Comparison of ENCODE assay signal across 21 mouse cellular contexts in the genomic region with DNA sequence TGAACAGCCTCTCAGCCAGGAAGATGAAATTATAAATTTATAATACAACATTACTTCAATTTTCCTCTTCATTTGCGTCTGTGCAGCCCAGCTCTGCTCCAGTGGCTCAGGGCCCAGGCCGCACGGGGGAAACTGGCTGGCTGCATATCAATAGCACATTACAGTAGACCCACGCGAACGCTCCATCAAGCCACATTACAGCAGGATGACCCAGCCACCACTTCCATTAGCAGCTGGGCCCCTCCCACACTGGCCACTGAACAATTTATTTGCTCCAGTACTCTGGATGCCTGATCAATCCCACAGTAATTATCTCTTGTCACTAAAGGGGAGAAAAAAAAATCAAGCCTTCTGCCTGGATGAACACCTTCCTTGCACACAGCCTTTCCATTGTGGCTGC.
DNase-seq lines count a peak whose midpoint lies in the region; ATAC-seq and TF ChIP-seq lines count a peak whose summit lies in the region.
"Had no signal": no experiment of that assay in that cellular context is flagged by ENCODE, and none has a peak within 500 bp of the region (broad histone marks: within the 10 kb centered on the region; RNA-seq: fewer than 3 reads in every experiment).

No protein-coding gene starts in this region.

- no peaks in the 10 kb centered on the region for H3K9me3 ChIP-seq in forebrain, embryonic 11.5 days (ENCODE audit: control insufficient read depth, low read length)
- H3K9me3 ChIP-seq in forebrain, embryonic 16.5 days (ENCODE audit: control insufficient read depth, low read length): no peaks in the 10 kb centered on the region
- H3K9me3 ChIP-seq in midbrain, embryonic 16.5 days (replicated peaks; ENCODE audit: control insufficient read depth, low read length, poor library complexity, severe bottlenecking): peaks cover 3% of the 10 kb centered on the region; the same call in 1 of the 2 replicates
- no peaks in the 10 kb centered on the region for H3K9me3 ChIP-seq in midbrain, postnatal 0 days (ENCODE audit: low read length)
- H3K9me3 ChIP-seq in hindbrain, embryonic 12.5 days (replicated peaks): no peaks in the 10 kb centered on the region
- no peaks in the 10 kb centered on the region for H3K9me3 ChIP-seq in intestine, postnatal 0 days (ENCODE audit: control insufficient read depth)
- H3K9me3 ChIP-seq: G1E; heart, embryonic 15.5 days; kidney, embryonic 15.5 days; limb, embryonic 13.5 days; liver, embryonic 13.5 days; lung, embryonic 15.5 days had no signal

- H3K9ac ChIP-seq in forebrain, embryonic 11.5 days (ENCODE audit: low read length): no peak overlapping the region
- no peak overlapping the region for H3K9ac ChIP-seq in forebrain, embryonic 16.5 days (replicated peaks; ENCODE audit: low read depth, low read length)
- H3K9ac ChIP-seq in midbrain, embryonic 16.5 days (ENCODE audit: low read depth, low read length): no peak overlapping the region
- H3K9ac ChIP-seq in midbrain, postnatal 0 days (replicated peaks; ENCODE audit: low read length, poor library complexity, severe bottlenecking): no peak overlapping the region
- H3K9ac ChIP-seq in hindbrain, embryonic 12.5 days: no peak overlapping the region
- H3K9ac ChIP-seq in intestine, postnatal 0 days (ENCODE audit: low read depth, low read length): no peak overlapping the region
- H3K9ac ChIP-seq: heart, embryonic 15.5 days; kidney, embryonic 15.5 days; limb, embryonic 13.5 days; liver, embryonic 13.5 days; lung, embryonic 15.5 days had no signal

- no peak for TF ChIP-seq CTCF in midbrain, postnatal 0 days (IDR thresholded peaks at IDR 0.05)
- TF ChIP-seq CTCF in intestine, postnatal 0 days (IDR thresholded peaks at IDR 0.05; ENCODE audit: low read depth): no peak

- no peaks in the 10 kb centered on the region for H3K27me3 ChIP-seq in forebrain, embryonic 11.5 days (ENCODE audit: control insufficient read depth, insufficient read depth, low read length)
- H3K27me3 ChIP-seq in forebrain, embryonic 16.5 days (replicated peaks; ENCODE audit: control insufficient read depth, insufficient read depth, low read length): no peaks in the 10 kb centered on the region
- H3K27me3 ChIP-seq in midbrain, embryonic 16.5 days (ENCODE audit: control insufficient read depth, insufficient read depth, low read depth, low read length): no peaks in the 10 kb centered on the region
- H3K27me3 ChIP-seq in midbrain, postnatal 0 days (ENCODE audit: insufficient read depth, low read length): no peaks in the 10 kb centered on the region
- no peaks in the 10 kb centered on the region for H3K27me3 ChIP-seq in hindbrain, embryonic 12.5 days
- H3K27me3 ChIP-seq in intestine, postnatal 0 days (replicated peaks; ENCODE audit: control insufficient read depth, insufficient read depth, low read length): no peaks in the 10 kb centered on the region
- H3K27me3 ChIP-seq: heart, embryonic 15.5 days; kidney, embryonic 15.5 days; limb, embryonic 13.5 days; liver, embryonic 13.5 days; lung, embryonic 15.5 days had no signal

- no peaks in the 10 kb centered on the region for H3K36me3 ChIP-seq in forebrain, embryonic 11.5 days (ENCODE audit: control insufficient read depth, insufficient read depth, low read length)
- H3K36me3 ChIP-seq in forebrain, embryonic 16.5 days (ENCODE audit: control insufficient read depth, insufficient read depth): no peaks in the 10 kb centered on the region
- no peaks in the 10 kb centered on the region; the same call in 1 of the 2 replicates for H3K36me3 ChIP-seq in midbrain, embryonic 16.5 days (ENCODE audit: control insufficient read depth, insufficient read depth, low read length)
- no peaks in the 10 kb centered on the region for H3K36me3 ChIP-seq in midbrain, postnatal 0 days (ENCODE audit: insufficient read depth, low read length)
- peaks cover 20% of the 10 kb centered on the region for H3K36me3 ChIP-seq in hindbrain, embryonic 12.5 days
- no peaks in the 10 kb centered on the region; the same call in 1 of the 2 replicates for H3K36me3 ChIP-seq in intestine, postnatal 0 days (ENCODE audit: control insufficient read depth, insufficient read depth)
- H3K36me3 ChIP-seq: heart, embryonic 15.5 days; lung, embryonic 15.5 days had no signal

- H3K4me3 ChIP-seq in forebrain, embryonic 11.5 days (ENCODE audit: low read depth, low read length): no peak overlapping the region
- no peak overlapping the region for H3K4me3 ChIP-seq in forebrain, embryonic 16.5 days (replicated peaks; ENCODE audit: low read length)
- no peak overlapping the region for H3K4me3 ChIP-seq in midbrain, embryonic 16.5 days (ENCODE audit: low read depth, low read length)
- no peak overlapping the region for H3K4me3 ChIP-seq in midbrain, postnatal 0 days (ENCODE audit: low read depth, low read length)
- no peak overlapping the region for H3K4me3 ChIP-seq in hindbrain, embryonic 12.5 days
- H3K4me3 ChIP-seq in intestine, postnatal 0 days (ENCODE audit: low read depth, low read length): no peak overlapping the region
- H3K4me3 ChIP-seq: heart, adult 2 months; heart, embryonic 15.5 days; kidney, embryonic 15.5 days; limb, embryonic 13.5 days; liver, embryonic 13.5 days; lung, embryonic 15.5 days had no signal

- DNase-seq in forebrain, embryonic 11.5 days (ENCODE audit: low spot score): no peak
- DNase-seq in midbrain, postnatal 0 days (ENCODE audit: low spot score): no peak
- peak; percentile 88 for DNase-seq in retina, embryonic 14.5 days (ENCODE audit: low spot score)
- DNase-seq: adrenal gland, postnatal 36 days; cerebellum, adult 2 months; heart, adult 2 months; heart, postnatal 4 days; liver, embryonic 13.5 days had no signal

- no peak overlapping the region for H3K4me2 ChIP-seq in forebrain, embryonic 11.5 days (ENCODE audit: low read depth, low read length, severe bottlenecking)
- H3K4me2 ChIP-seq in forebrain, embryonic 16.5 days (ENCODE audit: low read length): no peak overlapping the region
- no peak overlapping the region for H3K4me2 ChIP-seq in midbrain, embryonic 16.5 days (ENCODE audit: low read length)
- no peak overlapping the region for H3K4me2 ChIP-seq in midbrain, postnatal 0 days (ENCODE audit: low read depth, low read length, poor library complexity, severe bottlenecking)
- no peak overlapping the region for H3K4me2 ChIP-seq in hindbrain, embryonic 12.5 days (replicated peaks)
- H3K4me2 ChIP-seq in intestine, postnatal 0 days (replicated peaks; ENCODE audit: low read depth): no peak overlapping the region
- H3K4me2 ChIP-seq: heart, embryonic 15.5 days; kidney, embryonic 15.5 days; limb, embryonic 13.5 days; liver, embryonic 13.5 days; lung, embryonic 15.5 days had no signal

- peak overlapping the region; percentile 14; the same call in 1 of the 2 replicates for H3K27ac ChIP-seq in forebrain, embryonic 11.5 days (ENCODE audit: low read depth, low read length)
- H3K27ac ChIP-seq in forebrain, embryonic 16.5 days (ENCODE audit: low read length): no peak overlapping the region
- H3K27ac ChIP-seq in midbrain, embryonic 16.5 days (ENCODE audit: low read length): peak overlapping the region; percentile 12
- H3K27ac ChIP-seq in midbrain, postnatal 0 days (ENCODE audit: low read depth, low read length): no peak overlapping the region
- peak overlapping the region; percentile 48 for H3K27ac ChIP-seq in hindbrain, embryonic 12.5 days
- H3K27ac ChIP-seq in intestine, postnatal 0 days (ENCODE audit: low read depth, low read length): no peak overlapping the region
- H3K27ac ChIP-seq: heart, adult 2 months; heart, embryonic 15.5 days; kidney, embryonic 15.5 days; limb, embryonic 13.5 days; liver, embryonic 13.5 days; lung, embryonic 15.5 days; macrophage; stomach, postnatal 0 days had no signal

- ATAC-seq in forebrain, embryonic 11.5 days (replicated peaks; ENCODE audit: low FRiP score): peak; percentile 56
- no peak for ATAC-seq in forebrain, embryonic 16.5 days
- no peak for ATAC-seq in midbrain, embryonic 16.5 days
- no peak for ATAC-seq in midbrain, postnatal 0 days (ENCODE audit: low FRiP score)
- peak; percentile 58; the same call in 1 of the 2 replicates for ATAC-seq in hindbrain, embryonic 12.5 days (ENCODE audit: low FRiP score)
- ATAC-seq in intestine, postnatal 0 days: no peak
- no peak for ATAC-seq in monocyte, adult 5-6 weeks (replicated peaks; ENCODE audit: insufficient number of reproducible peaks, low FRiP score, low TSS enrichment, poor library complexity, severe bottlenecking)
- ATAC-seq: intestine, embryonic 16.5 days had no signal

- WGBS in forebrain, embryonic 11.5 days: 65% methylated on average over 6 of the region's 6 CpGs
- WGBS in forebrain, embryonic 16.5 days: 38% methylated on average over 6 of the region's 6 CpGs
- WGBS in midbrain, embryonic 16.5 days: 66% methylated on average over 6 of the region's 6 CpGs
- 68% methylated on average over 6 of the region's 6 CpGs for WGBS in midbrain, postnatal 0 days
- WGBS in hindbrain, embryonic 12.5 days: 72% methylated on average over 6 of the region's 6 CpGs
- WGBS in intestine, postnatal 0 days: 87% methylated on average over 6 of the region's 6 CpGs

- peaks cover 2% of the 10 kb centered on the region for H3K4me1 ChIP-seq in forebrain, embryonic 11.5 days (replicated peaks; ENCODE audit: control insufficient read depth, insufficient read depth, low read length)
- H3K4me1 ChIP-seq in forebrain, embryonic 16.5 days (replicated peaks; ENCODE audit: control insufficient read depth, insufficient read depth, low read length): peaks cover 34% of the 10 kb centered on the region
- H3K4me1 ChIP-seq in midbrain, embryonic 16.5 days (ENCODE audit: control insufficient read depth, insufficient read depth, low read length): peaks cover 14% of the 10 kb centered on the region
- no peaks in the 10 kb centered on the region for H3K4me1 ChIP-seq in midbrain, postnatal 0 days (ENCODE audit: insufficient read depth, low read length)
- peaks cover 16% of the 10 kb centered on the region for H3K4me1 ChIP-seq in hindbrain, embryonic 12.5 days
- H3K4me1 ChIP-seq in intestine, postnatal 0 days (replicated peaks; ENCODE audit: control insufficient read depth, insufficient read depth, low read length): no peaks in the 10 kb centered on the region

Comparison
In these comparisons a context has a peak if more than half of its experiments do, and no peak if none do; other contexts are left out.
1. ATAC-seq: peak in forebrain, embryonic 11.5 days (single experiment) and hindbrain, embryonic 12.5 days (single experiment); none in forebrain, embryonic 16.5 days (single experiment), midbrain, embryonic 16.5 days (single experiment), midbrain, postnatal 0 days (single experiment), intestine, postnatal 0 days (single experiment) and monocyte, adult 5-6 weeks (single experiment).
2. H3K27ac ChIP-seq: peak in forebrain, embryonic 11.5 days (single experiment), midbrain, embryonic 16.5 days (single experiment) and hindbrain, embryonic 12.5 days (single experiment); none in forebrain, embryonic 16.5 days (single experiment), midbrain, postnatal 0 days (single experiment) and intestine, postnatal 0 days (single experiment).